Mouse (Mus musculus) intestine, embryonic 15.5 days (tissue): Measurements from ENCODE around the gene Nox4. TPM values are rescaled to one million over a fixed set of nuclear protein-coding genes. Genes with fewer than 3 reads are reported as not detected.

Source experiments
- ATAC-seq: fragments of 200-750 bp; cut with Nextera tagmentation; 2 replicates; pipeline ENCODE4 v1.8.0; 2017; ENCODE audit warnings: moderate TSS enrichment, moderate library complexity
- H3K27ac ChIP-seq: fragments of 300-500 bp; sonication (generic); 2 replicates; pipeline ENCODE4 v1.5.1; 2015; ENCODE audit warnings: mild to moderate bottlenecking, inconsistent platforms
- H3K27me3 ChIP-seq: fragments of 300-500 bp; sonication (generic); replicated peaks from 2 replicates; pipeline ENCODE4 v1.6.1; 2015; ENCODE audit warnings: inconsistent platforms
- H3K36me3 ChIP-seq: fragments of 300-500 bp; sonication (generic); 2 replicates; pipeline ENCODE4 v1.6.1; 2015; ENCODE audit warnings: inconsistent platforms
- H3K4me1 ChIP-seq: fragments of 300-500 bp; sonication (generic); replicated peaks from 2 replicates; pipeline ENCODE4 v1.6.1; 2015; ENCODE audit warnings: inconsistent platforms
- H3K4me2 ChIP-seq: fragments of 300-500 bp; sonication (generic); replicated peaks from 2 replicates; pipeline ENCODE4 v1.6.1; 2015; ENCODE audit warnings: mild to moderate bottlenecking, inconsistent platforms
- H3K4me3 ChIP-seq: fragments of 300-500 bp; sonication (generic); replicated peaks from 2 replicates; pipeline ENCODE4 v1.5.1; 2015; ENCODE audit warnings: inconsistent platforms
- H3K9ac ChIP-seq: fragments of 300-500 bp; sonication (generic); 2 replicates; pipeline ENCODE4 v1.6.1; 2015; ENCODE audit warnings: inconsistent platforms
- H3K9me3 ChIP-seq: fragments of 300-500 bp; sonication (generic); 2 replicates; pipeline ENCODE4 v1.6.1; 2016; ENCODE audit warnings: inconsistent platforms
- WGBS: fragments of 180-500 bp; shearing (Covaris S2); methylation state at CpG from one replicate; pipeline ENCODE4 v1.1.7; 2015; 5-methylcytosine and 5-hydroxymethylcytosine counted together
- polyA plus RNA-seq: library from polyadenylated mRNA; unstranded; fragments of >200 nt; fragmentation: Nextera tagmentation; extraction: Ambion mirVana; gene quantifications from 2 replicates; pipeline ENCODE4 v1.2.1, GENCODE M21; 2015

Gene Nox4
- polyA plus RNA-seq, 1 experiment from 2014 or later = 6.0 TPM

- Histone ChIP-seq H3K9ac (no peak overlapping the region), H3K4me3 (no peak overlapping the region), H3K9me3 (no peaks in the 10 kb centered on the region), H3K27me3 (no peaks in the 10 kb centered on the region), H3K36me3 (no peaks in the 10 kb centered on the region), H3K4me2 (no peak overlapping the region), H3K4me1 (no peaks in the 10 kb centered on the region), H3K27ac (no peak overlapping the region)
- ATAC-seq = no peak
- 2% methylated on average over 1 of the region's 1 CpGs for WGBS
Measured at GRCm38 (mm10) chr7:87277225-87277624, 31.3 kb downstream of the Nox4 start.

- peak; percentile 97 for ATAC-seq
- Histone ChIP-seq H3K9me3 (no peaks in the 10 kb centered on the region), H3K27me3 (no peaks in the 10 kb centered on the region), H3K4me1 (no peaks in the 10 kb centered on the region), H3K27ac (no peak overlapping the region), H3K4me3 (no peak overlapping the region), H3K9ac (no peak overlapping the region), H3K36me3 (no peaks in the 10 kb centered on the region), H3K4me2 (no peak overlapping the region)
- WGBS = 69% methylated on average over 1 of the region's 1 CpGs
Measured at GRCm38 (mm10) chr7:87303726-87304315, 57.9 kb downstream of the Nox4 start.

GRCm38 (mm10) chr7:87321571-87321970 is 75.7 kb downstream of the Nox4 start:
- Histone ChIP-seq H3K9me3 (no peaks in the 10 kb centered on the region), H3K27me3 (no peaks in the 10 kb centered on the region), H3K27ac (no peak overlapping the region), H3K4me1 (no peaks in the 10 kb centered on the region), H3K4me2 (no peak overlapping the region), H3K36me3 (no peaks in the 10 kb centered on the region), H3K4me3 (no peak overlapping the region), H3K9ac (no peak overlapping the region)
- WGBS = 92% methylated on average over 3 of the region's 3 CpGs
- no peak for ATAC-seq

- no peak overlapping the region for H3K4me3 ChIP-seq
- no peak for ATAC-seq
- 76% methylated on average over 1 of the region's 1 CpGs for WGBS
Measured at GRCm38 (mm10) chr7:87322085-87322484, 76.2 kb downstream of the Nox4 start.

GRCm38 (mm10) chr7:87330782-87331558 is 85.1 kb downstream of the Nox4 start:
- H3K4me2 ChIP-seq = no peak overlapping the region
- no peak overlapping the region for H3K9ac ChIP-seq
- no peaks in the 10 kb centered on the region for H3K36me3 ChIP-seq
- H3K4me3 ChIP-seq = no peak overlapping the region
- H3K27ac ChIP-seq = no peak overlapping the region
- ATAC-seq = no peak
- H3K27me3 ChIP-seq = no peaks in the 10 kb centered on the region
- H3K9me3 ChIP-seq = no peaks in the 10 kb centered on the region
- 85% methylated on average over 5 of the region's 5 CpGs for WGBS
- H3K4me1 ChIP-seq = no peaks in the 10 kb centered on the region

More at GRCm38 (mm10) chr7:87322085-87322484, 76.2 kb downstream of the Nox4 start:
- no peaks in the 10 kb centered on the region for H3K27me3 ChIP-seq
- no peak overlapping the region for H3K4me2 ChIP-seq
- no peak overlapping the region for H3K9ac ChIP-seq
- no peaks in the 10 kb centered on the region for H3K9me3 ChIP-seq
- no peaks in the 10 kb centered on the region for H3K36me3 ChIP-seq
- no peaks in the 10 kb centered on the region for H3K4me1 ChIP-seq
- H3K27ac ChIP-seq = no peak overlapping the region

- no peaks in the 10 kb centered on the region for H3K9me3 ChIP-seq
- 74% methylated on average over 3 of the region's 3 CpGs for WGBS
Measured at GRCm38 (mm10) chr7:87345598-87345997, 99.7 kb downstream of the Nox4 start.

GRCm38 (mm10) chr7:87352818-87353217 is 106.9 kb downstream of the Nox4 start:
- 63% methylated on average over 2 of the region's 2 CpGs for WGBS
- H3K4me1 ChIP-seq = no peaks in the 10 kb centered on the region
- no peak overlapping the region for H3K27ac ChIP-seq
- H3K4me2 ChIP-seq = no peak overlapping the region
- ATAC-seq = no peak
- H3K36me3 ChIP-seq = no peaks in the 10 kb centered on the region
- H3K9me3 ChIP-seq = no peaks in the 10 kb centered on the region
- no peak overlapping the region for H3K9ac ChIP-seq
- no peaks in the 10 kb centered on the region for H3K27me3 ChIP-seq
- no peak overlapping the region for H3K4me3 ChIP-seq

More at GRCm38 (mm10) chr7:87345598-87345997, 99.7 kb downstream of the Nox4 start:
- no peaks in the 10 kb centered on the region for H3K27me3 ChIP-seq
- H3K9ac ChIP-seq = no peak overlapping the region
- no peak overlapping the region for H3K27ac ChIP-seq
- no peaks in the 10 kb centered on the region for H3K4me1 ChIP-seq
- H3K4me2 ChIP-seq = no peak overlapping the region
- no peak for ATAC-seq
- no peaks in the 10 kb centered on the region for H3K36me3 ChIP-seq
- no peak overlapping the region for H3K4me3 ChIP-seq

GRCm38 (mm10) chr7:87367834-87368233 is 121.9 kb downstream of the Nox4 start:
- Histone ChIP-seq H3K4me2 (no peak overlapping the region), H3K4me3 (no peak overlapping the region)
- ATAC-seq = no peak

GRCm38 (mm10) chr7:87369131-87369530 is 123.2 kb downstream of the Nox4 start:
- Histone ChIP-seq H3K9me3 (no peaks in the 10 kb centered on the region), H3K27me3 (no peaks in the 10 kb centered on the region), H3K36me3 (no peaks in the 10 kb centered on the region), H3K4me2 (no peak overlapping the region), H3K4me1 (no peaks in the 10 kb centered on the region), H3K4me3 (no peak overlapping the region), H3K9ac (no peak overlapping the region), H3K27ac (no peak overlapping the region)
- 88% methylated on average over 1 of the region's 1 CpGs for WGBS
- ATAC-seq = no peak

More at GRCm38 (mm10) chr7:87367834-87368233, 121.9 kb downstream of the Nox4 start:
- no peaks in the 10 kb centered on the region for H3K36me3 ChIP-seq
- no peak overlapping the region for H3K27ac ChIP-seq
- no peaks in the 10 kb centered on the region for H3K9me3 ChIP-seq
- no peaks in the 10 kb centered on the region for H3K4me1 ChIP-seq
- H3K9ac ChIP-seq = no peak overlapping the region
- H3K27me3 ChIP-seq = no peaks in the 10 kb centered on the region

- no peaks in the 10 kb centered on the region for H3K27me3 ChIP-seq
- no peak for ATAC-seq
Measured at GRCm38 (mm10) chr7:87370789-87371188, 124.9 kb downstream of the Nox4 start.

GRCm38 (mm10) chr7:87371316-87371715 is 125.4 kb downstream of the Nox4 start:
- no peaks in the 10 kb centered on the region for H3K27me3 ChIP-seq
- no peak overlapping the region for H3K27ac ChIP-seq
- no peak overlapping the region for H3K4me2 ChIP-seq
- H3K4me1 ChIP-seq = no peaks in the 10 kb centered on the region
- H3K4me3 ChIP-seq = no peak overlapping the region
- WGBS = 88% methylated on average over 2 of the region's 2 CpGs
- H3K9me3 ChIP-seq = no peaks in the 10 kb centered on the region
- no peak for ATAC-seq
- no peaks in the 10 kb centered on the region for H3K36me3 ChIP-seq
- no peak overlapping the region for H3K9ac ChIP-seq

More at GRCm38 (mm10) chr7:87370789-87371188, 124.9 kb downstream of the Nox4 start:
- H3K9me3 ChIP-seq = no peaks in the 10 kb centered on the region
- H3K9ac ChIP-seq = no peak overlapping the region
- WGBS = 66% methylated on average over 2 of the region's 2 CpGs
- no peak overlapping the region for H3K27ac ChIP-seq
- no peak overlapping the region for H3K4me3 ChIP-seq
- no peaks in the 10 kb centered on the region for H3K4me1 ChIP-seq
- H3K4me2 ChIP-seq = no peak overlapping the region
- no peaks in the 10 kb centered on the region for H3K36me3 ChIP-seq

- H3K27me3 ChIP-seq = no peaks in the 10 kb centered on the region
- H3K9ac ChIP-seq = no peak overlapping the region
- no peak overlapping the region for H3K4me3 ChIP-seq
- H3K9me3 ChIP-seq = no peaks in the 10 kb centered on the region
- H3K4me2 ChIP-seq = no peak overlapping the region
- H3K27ac ChIP-seq = no peak overlapping the region
- no peaks in the 10 kb centered on the region for H3K4me1 ChIP-seq
- H3K36me3 ChIP-seq = no peaks in the 10 kb centered on the region
- no peak for ATAC-seq
Measured at GRCm38 (mm10) chr7:87374322-87374721, 128.4 kb downstream of the Nox4 start.

- ATAC-seq = no peak
- Histone ChIP-seq H3K4me3 (no peak overlapping the region), H3K9ac (no peak overlapping the region), H3K27me3 (no peaks in the 10 kb centered on the region), H3K27ac (no peak overlapping the region), H3K36me3 (no peaks in the 10 kb centered on the region), H3K4me2 (no peak overlapping the region), H3K9me3 (no peaks in the 10 kb centered on the region), H3K4me1 (no peaks in the 10 kb centered on the region)
- WGBS = 65% methylated on average over 2 of the region's 2 CpGs
Measured at GRCm38 (mm10) chr7:87374935-87375334, 129.0 kb downstream of the Nox4 start.
